Mouse (Mus musculus) ES-E14 (cell line): Measurements from ENCODE around the gene Vinac1.

Experiments
- CHD2 ChIP-seq: IDR thresholded peaks from 2 replicates; pipeline ENCODE4 v1.6.1; 2014; ENCODE audit warnings: mild to moderate bottlenecking, low read depth, low read length, inconsistent platforms
- HCFC1 ChIP-seq: IDR thresholded peaks from 2 replicates; pipeline ENCODE4 v1.6.1; 2012; ENCODE audit warnings: low read length, inconsistent platforms, borderline replicate concordance; ENCODE audit not compliant: insufficient read depth
- MAFK ChIP-seq: IDR thresholded peaks from 2 replicates; pipeline ENCODE4 v1.6.1; 2014; ENCODE audit warnings: mild to moderate bottlenecking, low read depth, low read length, inconsistent platforms; ENCODE audit not compliant: insufficient read depth
- ZC3H11A ChIP-seq: IDR thresholded peaks from 2 replicates; pipeline ENCODE4 v1.6.1; 2012; ENCODE audit warnings: low read depth, mild to moderate bottlenecking, inconsistent platforms, low read length, borderline replicate concordance
- ZNF384 ChIP-seq: IDR thresholded peaks from 2 replicates; pipeline ENCODE4 v1.6.1; 2012; ENCODE audit warnings: low read depth, low read length, inconsistent platforms

DNA sequence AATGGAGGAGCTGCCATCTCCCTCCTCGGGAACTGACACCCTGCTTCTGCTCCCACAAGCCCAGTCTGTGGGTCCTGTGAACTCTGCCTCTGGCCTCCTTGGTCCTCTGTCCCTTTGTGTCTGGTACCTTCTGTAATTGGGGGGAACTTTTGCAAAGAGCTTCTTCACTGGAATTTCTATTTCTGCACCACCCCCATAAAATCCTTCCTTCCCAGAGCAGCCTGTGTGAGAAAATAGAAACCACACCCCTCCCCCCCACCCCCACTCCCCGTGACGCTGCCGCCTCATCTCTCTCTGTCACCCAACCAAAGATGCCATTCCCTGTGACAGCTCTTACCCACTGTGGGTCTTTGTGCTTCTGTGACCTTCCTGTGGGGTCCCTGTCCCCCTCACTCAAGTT, 42.4 kb upstream of the Vinac1 start:
- TF ChIP-seq CHD2, result no peak
- no peak for TF ChIP-seq ZNF384
- TF ChIP-seq ZC3H11A, result no peak
- TF ChIP-seq MAFK, result no peak
- TF ChIP-seq HCFC1, result no peak
